Mouse (Mus musculus) small intestine, adult 2 months (tissue): ENCODE data around the gene Fen1. TPM values are rescaled to one million over a fixed set of nuclear protein-coding genes. Genes with fewer than 3 reads are reported as not detected.

Source experiments
- H3K27ac ChIP-seq: fragments of 200-500 bp; 2 replicates; pipeline ENCODE4 v1.5.1; 2012; ENCODE audit warnings: low read depth, low read length, control low read depth, inconsistent platforms; ENCODE audit not compliant: insufficient read depth
- H3K27me3 ChIP-seq: fragments of 200-500 bp; 2 replicates; pipeline ENCODE4 v1.6.1; 2012; ENCODE audit warnings: mild to moderate bottlenecking, moderate library complexity, low read length, inconsistent platforms; ENCODE audit not compliant: control insufficient read depth, insufficient read depth
- H3K36me3 ChIP-seq: fragments of 200-500 bp; 2 replicates; pipeline ENCODE4 v1.6.1; 2012; ENCODE audit warnings: mild to moderate bottlenecking, low read length, control low read depth, inconsistent platforms; ENCODE audit not compliant: control insufficient read depth, insufficient read depth
- H3K4me1 ChIP-seq: fragments of 200-500 bp; 2 replicates; pipeline ENCODE4 v1.6.1; 2012; ENCODE audit warnings: low read length, inconsistent platforms, mixed read lengths; ENCODE audit not compliant: control insufficient read depth, insufficient read depth, insufficient read length
- H3K4me3 ChIP-seq: fragments of 200-500 bp; 2 replicates; pipeline ENCODE4 v1.5.1; 2012; ENCODE audit warnings: low read depth, mild to moderate bottlenecking, control low read depth, inconsistent platforms, low read length, moderate library complexity
- CTCF ChIP-seq: fragments of 200-500 bp; IDR thresholded peaks from 2 replicates; pipeline ENCODE4 v1.5.1; 2012; ENCODE audit warnings: low read depth, mild to moderate bottlenecking, control low read depth, inconsistent platforms, low read length, moderate library complexity, mixed read lengths; ENCODE audit not compliant: insufficient replicate concordance, insufficient read length; ENCODE audit errors: extremely low read depth
- POLR2A ChIP-seq: fragments of 200-500 bp; IDR thresholded peaks from 2 replicates; pipeline ENCODE4 v1.6.1; 2012; ENCODE audit warnings: low read depth, mild to moderate bottlenecking, control low read depth, inconsistent platforms, low read length, moderate library complexity
- WGBS: fragments of 180-500 bp; shearing (Covaris S2); methylation state at CpG from one replicate; pipeline ENCODE4 v1.1.7; 2018; 5-methylcytosine and 5-hydroxymethylcytosine counted together
- polyA plus RNA-seq: library from polyadenylated mRNA; depleted of rRNA; stranded (reverse); fragments of >200 nt; gene quantifications from 2 replicates; pipeline ENCODE4 v1.2.3, GENCODE M21; 2012

Gene Fen1
- polyA plus RNA-seq, 1 experiment, result 13.1 TPM

DNA sequence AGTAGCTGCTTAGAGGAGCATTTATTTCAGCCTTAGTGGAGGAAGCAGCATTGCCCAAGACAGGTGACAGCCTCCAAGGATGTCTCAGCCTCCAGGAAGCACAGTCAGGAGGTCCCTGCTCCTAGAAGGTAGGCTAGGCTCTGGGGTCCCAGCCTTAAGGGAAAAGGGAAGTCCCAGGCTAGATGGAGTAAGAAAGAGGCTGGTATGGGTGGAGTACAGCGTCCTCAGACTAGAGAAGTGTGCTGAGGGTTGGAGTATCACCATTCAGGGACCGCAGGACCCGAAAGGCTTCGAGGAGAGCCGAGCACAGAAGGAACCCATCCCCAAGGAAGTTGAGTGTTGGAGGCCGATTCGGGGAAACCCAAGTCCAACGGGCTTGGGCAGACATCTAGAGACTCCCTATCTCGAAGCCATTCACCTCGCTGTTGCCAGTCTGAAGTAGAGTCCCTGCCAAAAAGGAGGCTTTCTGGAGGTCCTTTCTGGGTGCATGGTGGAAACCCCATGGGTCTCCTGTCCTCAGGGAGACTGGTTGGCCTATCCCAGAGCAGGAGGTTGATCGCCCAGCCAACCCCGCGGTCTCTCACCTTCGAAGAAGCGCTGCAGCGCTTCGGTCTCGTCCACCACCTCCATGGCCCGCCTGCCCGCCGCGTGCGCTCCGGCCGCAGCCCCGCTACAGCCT, 36.1 kb upstream of the Fen1 start:
- TF ChIP-seq POLR2A (no peak), CTCF (no peak)
- WGBS, result under 1% methylated on average over 23 of the region's 26 CpGs
- Histone ChIP-seq H3K27me3 (no peaks in the 10 kb centered on the region), H3K4me3 (peak overlapping the region; percentile 71), H3K36me3 (no peaks in the 10 kb centered on the region), H3K27ac (peak overlapping the region; percentile 4), H3K4me1 (peaks cover 25% of the 10 kb centered on the region)

DNA sequence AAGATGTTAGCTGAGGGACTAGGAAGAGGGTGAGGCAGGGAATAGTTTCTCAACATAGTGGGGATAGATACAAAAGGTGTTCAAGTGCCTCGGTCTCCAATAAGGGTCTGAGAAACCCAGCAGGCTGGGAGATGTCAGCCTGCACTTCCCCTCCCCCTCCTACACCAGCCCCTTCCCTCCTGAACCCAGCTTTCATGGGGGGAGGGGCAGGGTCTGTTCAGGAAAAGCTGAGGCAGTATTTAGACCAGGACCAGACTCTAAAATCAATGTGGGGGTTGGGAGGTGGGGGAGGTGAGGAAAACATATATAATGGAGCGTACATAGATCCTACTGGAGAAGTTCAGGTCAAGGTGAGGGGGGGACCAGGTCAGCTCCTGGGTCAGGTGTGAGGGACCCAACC, 35.5 kb upstream of the Fen1 start:
- H3K36me3 ChIP-seq, result no peaks in the 10 kb centered on the region
- TF ChIP-seq POLR2A (no peak), CTCF (no peak)
- peak overlapping the region; percentile 7; the same call in 1 of the 2 replicates for H3K27ac ChIP-seq
- WGBS, result 34% methylated on average over 2 of the region's 2 CpGs
- H3K4me3 ChIP-seq, result peak overlapping the region; percentile 71
- H3K27me3 ChIP-seq, result no peaks in the 10 kb centered on the region
- H3K4me1 ChIP-seq, result peaks cover 30% of the 10 kb centered on the region

DNA sequence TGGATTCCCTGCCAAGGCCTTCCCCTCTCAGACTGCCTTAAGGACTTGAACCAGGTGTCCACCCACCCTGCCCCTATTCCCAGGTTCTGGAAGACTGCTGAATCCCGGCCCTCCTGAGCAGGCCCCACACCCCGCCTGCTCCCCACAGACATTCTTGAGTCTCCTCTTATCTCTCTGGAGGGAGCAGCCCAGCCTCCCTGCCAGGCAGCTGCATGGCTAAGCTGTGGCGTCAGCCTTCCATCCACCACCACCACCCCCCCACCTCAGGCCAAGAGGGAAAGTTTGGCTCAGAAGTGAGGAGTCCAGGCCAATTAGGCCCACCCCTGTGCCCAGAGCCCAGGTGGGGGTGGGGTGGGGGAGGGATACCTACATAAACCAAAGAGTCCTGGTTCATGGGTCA, 34.5 kb upstream of the Fen1 start:
- H3K27me3 ChIP-seq, result no peaks in the 10 kb centered on the region
- H3K27ac ChIP-seq, result peak overlapping the region; percentile 16; the same call in 1 of the 2 replicates
- H3K4me3 ChIP-seq, result peak overlapping the region; percentile 7
- peaks cover 30% of the 10 kb centered on the region for H3K4me1 ChIP-seq
- 18% methylated on average over 3 of the region's 3 CpGs for WGBS
- TF ChIP-seq CTCF (no peak), POLR2A (no peak)
- 0 out of 2 replicates have a peak, but pooled peaks cover 2% of the 10 kb centered on the region for H3K36me3 ChIP-seq

DNA sequence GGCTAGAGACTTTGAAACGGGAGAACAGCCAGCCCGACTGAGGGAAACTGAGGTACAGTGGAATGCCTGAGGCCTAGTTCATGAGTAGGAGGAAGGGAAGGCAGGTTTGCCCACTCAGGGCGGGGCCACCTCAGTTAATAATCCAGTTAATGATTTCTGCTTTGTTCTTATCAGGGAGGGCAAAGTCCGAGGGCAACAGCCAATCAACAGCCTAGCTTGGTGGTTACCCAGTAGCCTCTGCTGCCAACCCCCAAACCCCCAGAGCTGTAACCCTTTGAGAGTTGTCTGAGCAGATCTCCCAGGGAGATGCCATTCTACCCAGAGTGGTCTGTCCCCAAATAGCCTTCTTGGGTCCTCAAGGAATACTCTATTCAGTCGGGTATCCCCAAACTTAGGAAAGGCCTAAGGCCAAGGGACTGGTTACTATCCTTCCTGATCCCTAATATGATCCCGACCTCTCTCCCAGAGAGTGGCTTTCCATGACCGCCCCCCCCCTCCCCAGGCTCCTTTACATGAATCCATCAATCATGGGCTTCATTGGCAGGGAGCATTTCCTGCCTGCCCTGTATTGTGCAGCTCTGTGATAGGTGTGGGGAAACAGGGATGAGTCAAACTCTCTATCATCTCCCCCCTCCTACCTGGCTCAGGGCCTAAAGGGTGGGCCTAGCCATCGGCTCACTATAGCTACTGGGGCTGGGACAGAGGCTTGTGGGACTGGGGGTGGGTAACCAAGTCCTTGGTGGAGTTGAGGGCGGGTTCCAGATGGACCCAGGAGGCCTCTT, 32.0 kb upstream of the Fen1 start:
- 31% methylated on average over 9 of the region's 9 CpGs for WGBS
- H3K27me3 ChIP-seq, result no peaks in the 10 kb centered on the region
- peak overlapping the region; percentile 91 for H3K27ac ChIP-seq
- 0 out of 2 replicates have a peak, but pooled peaks cover 6% of the 10 kb centered on the region for H3K36me3 ChIP-seq
- peaks cover 30% of the 10 kb centered on the region for H3K4me1 ChIP-seq
- TF ChIP-seq POLR2A, result no peak
- no peak for TF ChIP-seq CTCF
- no peak overlapping the region for H3K4me3 ChIP-seq

DNA sequence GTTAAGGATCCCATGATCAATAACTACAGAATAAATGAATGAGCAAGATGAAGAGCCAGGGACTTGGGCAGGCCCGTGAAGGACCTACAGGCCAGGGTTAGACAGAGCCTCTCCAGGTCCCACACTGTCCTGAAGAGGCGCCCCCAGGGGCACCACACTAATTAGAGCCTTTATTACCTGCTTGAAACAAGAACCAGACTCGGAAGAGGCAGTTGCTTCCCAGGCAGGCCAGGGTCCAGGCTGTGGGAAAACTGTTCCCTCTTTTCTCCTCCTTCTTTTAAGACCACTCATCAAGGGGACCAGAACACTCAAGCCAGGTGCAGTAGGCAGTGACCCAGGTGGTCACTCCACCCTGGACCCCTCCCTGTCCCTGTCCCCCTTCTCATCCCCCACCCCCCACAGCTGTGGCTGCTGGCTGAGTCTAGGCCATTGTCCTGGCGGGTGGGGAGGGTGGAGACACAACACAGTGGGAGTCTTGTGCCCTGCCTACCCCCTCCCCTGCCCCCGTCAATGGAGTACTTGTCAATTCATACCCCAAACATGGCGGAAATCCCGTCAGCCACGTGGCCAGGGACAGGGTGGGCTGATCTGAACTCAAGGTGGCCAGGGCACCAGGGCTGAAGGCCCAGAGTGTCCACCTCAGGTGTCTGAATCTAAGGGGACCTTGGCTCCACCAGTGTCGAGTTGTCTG, 28.5 kb upstream of the Fen1 start:
- H3K27me3 ChIP-seq, result no peaks in the 10 kb centered on the region
- peaks cover 21% of the 10 kb centered on the region; the same call in 1 of the 2 replicates for H3K4me1 ChIP-seq
- H3K4me3 ChIP-seq, result no peak overlapping the region
- WGBS, result 68% methylated on average over 9 of the region's 9 CpGs
- TF ChIP-seq CTCF (no peak), POLR2A (no peak)
- peaks cover 18% of the 10 kb centered on the region for H3K36me3 ChIP-seq
- no peak overlapping the region for H3K27ac ChIP-seq

DNA sequence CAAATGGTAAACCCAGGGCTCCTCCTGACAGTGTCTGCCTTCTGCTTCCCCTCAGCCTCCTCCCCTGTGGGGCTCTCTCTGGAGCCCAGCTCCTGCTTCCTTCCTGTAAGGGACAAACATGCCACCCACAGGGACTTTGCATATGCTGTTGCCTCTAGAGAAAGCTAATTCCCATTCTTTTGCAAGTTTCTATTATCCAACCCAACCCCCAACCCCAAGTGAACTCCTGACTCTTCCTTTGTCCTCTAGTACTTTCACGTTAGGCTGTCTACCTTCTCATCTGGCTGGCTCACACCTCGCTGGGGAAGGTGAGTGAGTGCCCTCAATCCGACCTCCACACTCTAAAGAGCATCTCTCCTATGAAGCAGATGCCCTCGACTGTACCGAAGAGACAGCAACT, 27.9 kb upstream of the Fen1 start:
- Histone ChIP-seq H3K4me1 (peaks cover 22% of the 10 kb centered on the region; the same call in 1 of the 2 replicates), H3K36me3 (peaks cover 18% of the 10 kb centered on the region), H3K27me3 (no peaks in the 10 kb centered on the region), H3K27ac (no peak overlapping the region), H3K4me3 (no peak overlapping the region)
- TF ChIP-seq CTCF, result no peak
- no peak for TF ChIP-seq POLR2A
- WGBS, result 64% methylated on average over 5 of the region's 5 CpGs

DNA sequence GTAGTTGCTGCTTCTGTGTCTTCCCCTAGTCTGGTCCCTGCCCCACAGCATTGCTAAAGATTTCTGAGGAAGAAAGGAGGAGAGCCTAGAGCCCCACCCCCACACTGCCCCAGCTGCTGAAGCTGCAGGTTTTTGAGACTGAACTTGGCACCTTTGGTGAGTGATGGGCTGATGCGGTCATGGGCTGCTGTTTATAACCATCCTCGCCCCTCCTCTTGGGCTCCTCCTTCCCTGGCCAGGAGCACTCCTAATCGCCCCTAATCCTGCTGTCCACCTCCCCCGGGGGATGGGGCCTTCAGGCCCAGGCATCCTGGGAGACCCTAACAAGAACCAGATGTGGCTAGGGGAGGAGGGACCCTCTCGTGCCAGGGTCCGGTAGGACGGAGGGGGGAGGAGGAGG, 27.0 kb upstream of the Fen1 start:
- Histone ChIP-seq H3K36me3 (peaks cover 18% of the 10 kb centered on the region), H3K4me3 (no peak overlapping the region), H3K27me3 (no peaks in the 10 kb centered on the region), H3K4me1 (peaks cover 15% of the 10 kb centered on the region; the same call in 1 of the 2 replicates), H3K27ac (no peak overlapping the region)
- 78% methylated on average over 7 of the region's 7 CpGs for WGBS
- TF ChIP-seq POLR2A (no peak), CTCF (no peak)
